8 mouse cellular contexts compared by ENCODE assay signal in the genomic region with DNA sequence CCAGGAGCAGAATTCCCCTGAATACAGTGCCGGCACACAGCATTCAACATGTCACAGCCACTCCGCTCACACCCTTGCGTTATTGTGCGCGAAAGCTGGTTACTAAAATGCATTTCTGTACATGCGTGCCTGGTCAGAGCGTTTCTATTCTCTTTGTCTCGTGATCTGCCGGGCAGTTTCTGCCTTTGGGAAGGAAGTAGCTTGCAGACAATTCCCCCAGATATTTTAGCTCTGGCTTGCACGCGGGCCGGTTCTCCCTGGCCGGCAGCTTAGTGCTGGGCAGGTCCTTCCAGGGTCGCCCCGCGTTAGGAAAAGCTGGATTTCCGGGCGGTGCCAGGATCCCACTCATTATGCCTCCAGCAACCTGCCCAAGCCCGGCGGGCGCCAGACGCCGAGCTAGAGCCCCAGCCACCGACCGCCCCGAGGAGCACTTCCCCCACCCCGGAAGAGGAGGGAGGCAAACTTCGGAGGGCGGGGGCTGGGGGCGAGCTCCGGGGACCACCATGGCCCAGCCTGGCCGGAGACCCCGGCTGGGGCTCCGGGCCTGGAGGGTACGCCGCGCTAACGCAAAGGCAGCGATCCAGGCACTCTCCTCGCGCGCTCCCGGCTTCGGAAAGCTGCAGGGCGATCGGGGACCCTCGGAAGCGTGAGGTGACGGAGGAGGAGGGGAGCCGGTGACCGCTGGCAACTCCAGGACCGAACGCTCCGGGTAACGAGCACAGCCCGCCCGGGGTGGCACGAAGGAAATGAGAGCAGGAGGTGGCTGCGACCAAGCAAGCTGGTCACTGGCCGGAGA. TPM values are rescaled to one million over a fixed set of nuclear protein-coding genes. Genes with fewer than 3 reads are reported as not detected.
DNase-seq lines count a peak whose midpoint lies in the region; ATAC-seq lines count a peak whose summit lies in the region.

No protein-coding gene starts in this region.

- H3K4me3 ChIP-seq in embryonic facial prominence, embryonic 12.5 days: peak overlapping the region; percentile 91
- H3K4me3 ChIP-seq in heart, embryonic 13.5 days: peak overlapping the region; percentile 74

- no peaks in the 10 kb centered on the region for H3K27me3 ChIP-seq in embryonic facial prominence, embryonic 12.5 days
- H3K27me3 ChIP-seq in heart, embryonic 13.5 days (replicated peaks): no peaks in the 10 kb centered on the region

- no peaks in the 10 kb centered on the region for H3K9me3 ChIP-seq in embryonic facial prominence, embryonic 12.5 days
- no peaks in the 10 kb centered on the region for H3K9me3 ChIP-seq in heart, embryonic 13.5 days

- no peaks in the 10 kb centered on the region for H3K36me3 ChIP-seq in embryonic facial prominence, embryonic 12.5 days
- no peaks in the 10 kb centered on the region for H3K36me3 ChIP-seq in heart, embryonic 13.5 days

- peak; percentile 27 to 43 for DNase-seq in CD8-positive naive resting alpha-beta T cell, adult 2 months (ENCODE audit: low read depth in 2 of 2, low spot score in 2 of 2)
- peak; percentile 77 for DNase-seq in adrenal gland, adult 2 months
- DNase-seq in kidney, postnatal 14 days: peak; percentile 67
- DNase-seq in lung, postnatal 10 days: peak; percentile 75
- peak; percentile 49 for DNase-seq in right cerebral cortex, adult 18-20 months
- peak; percentile 48 for DNase-seq in urinary bladder, postnatal 25 days (ENCODE audit: low spot score)

- peak overlapping the region; percentile 92 for H3K4me2 ChIP-seq in embryonic facial prominence, embryonic 12.5 days (replicated peaks)
- H3K4me2 ChIP-seq in heart, embryonic 13.5 days: peak overlapping the region; percentile 95

- H3K27ac ChIP-seq in embryonic facial prominence, embryonic 12.5 days: peak overlapping the region; percentile 92
- H3K27ac ChIP-seq in heart, embryonic 13.5 days (replicated peaks): peak overlapping the region; percentile 98

- ATAC-seq in embryonic facial prominence, embryonic 12.5 days (ENCODE audit: insufficient number of reproducible peaks, insufficient read depth, low FRiP score, low TSS enrichment): peak; percentile 1; the same call in 1 of the 2 replicates
- ATAC-seq in heart, embryonic 13.5 days (ENCODE audit: extremely low read depth, insufficient number of reproducible peaks, low FRiP score, low TSS enrichment): 0 out of 2 replicates have a peak, but pooled peaks have one; percentile 4

- under 1% methylated on average over 59 of the region's 60 CpGs for WGBS in embryonic facial prominence, embryonic 12.5 days
- under 1% methylated on average over 60 of the region's 60 CpGs for WGBS in heart, embryonic 13.5 days

- H3K4me1 ChIP-seq in embryonic facial prominence, embryonic 12.5 days: peaks cover 26% of the 10 kb centered on the region
- H3K4me1 ChIP-seq in heart, embryonic 13.5 days: peaks cover 48% of the 10 kb centered on the region

- H3K9ac ChIP-seq in embryonic facial prominence, embryonic 12.5 days: peak overlapping the region; percentile 92
- peak overlapping the region; percentile 95 for H3K9ac ChIP-seq in heart, embryonic 13.5 days

RNA-seq across cellular contexts. Expression of gene Pik3r1, which starts 0.8 kb away (rescaled TPM):
- total RNA-seq in adrenal gland, adult 2 months (2021): 100 to 1,000 TPM in 1 of 2 experiments, 10 to 100 TPM in 1; 71.0 to 125 TPM
- 12.0 and 13.4 TPM in 2 replicates for polyA plus RNA-seq in adrenal gland, adult 2 months (2012; rRNA removed)
- polyA plus RNA-seq in embryonic facial prominence, embryonic 12.5 days (2016; fragmentation: Nextera tagmentation; extraction: Ambion mirVana): 36.1 and 36.5 TPM in 2 replicates
- polyA plus RNA-seq in heart, embryonic 13.5 days (2015; fragmentation: Nextera tagmentation; extraction: Ambion mirVana): 13.3 and 15.5 TPM in 2 replicates

Comparison
In these comparisons a context has a peak if more than half of its experiments do, and no peak if none do; other contexts are left out.
1. Peak in every context shown above with its lines: DNase-seq, ATAC-seq, H3K4me3 ChIP-seq and H3K27ac ChIP-seq.